In the genomic region with DNA sequence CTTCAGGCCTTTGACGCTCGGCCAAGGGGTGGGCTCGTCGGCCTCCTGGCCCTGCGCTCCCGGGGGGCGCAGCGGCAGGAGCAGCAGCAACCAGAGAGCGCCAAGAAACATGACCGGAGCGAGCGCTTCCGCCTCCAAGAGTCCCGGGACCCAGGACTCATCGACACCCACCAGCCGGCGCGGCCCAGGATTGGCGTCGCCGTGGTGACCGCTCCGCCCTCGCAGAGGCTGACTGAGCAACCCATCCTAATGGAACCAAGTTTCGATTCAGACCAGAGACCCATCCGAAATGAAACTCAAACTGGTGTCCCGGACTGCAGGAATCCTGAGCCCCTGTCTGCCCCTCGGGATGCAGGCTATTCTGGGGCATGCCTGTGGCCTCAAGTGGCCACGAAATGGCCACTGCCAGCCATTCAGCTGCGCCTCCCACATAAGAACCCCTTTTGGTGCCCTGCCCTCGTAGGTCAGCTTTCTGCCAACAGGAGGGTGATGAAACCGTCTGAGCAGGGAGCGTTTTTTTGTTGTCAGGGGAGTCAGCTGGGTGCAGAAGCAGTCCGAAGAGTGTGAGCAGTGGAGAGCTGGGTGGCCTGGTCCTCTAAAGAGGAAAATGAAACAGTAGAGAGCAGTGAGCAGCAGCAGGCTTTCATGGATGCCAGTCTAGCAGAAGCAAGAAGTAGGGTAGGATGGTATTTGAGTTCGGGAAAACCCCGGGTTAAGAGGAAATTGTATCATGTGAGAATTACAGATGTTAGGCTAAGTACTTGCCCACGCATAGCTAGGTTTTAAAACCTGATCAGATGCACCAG, we compare ENCODE assay signal across 8 mouse cellular contexts. TPM values are rescaled to one million over a fixed set of nuclear protein-coding genes. Genes with fewer than 3 reads are reported as not detected.
DNase-seq lines count a peak whose midpoint lies in the region; ATAC-seq lines count a peak whose summit lies in the region.

Gene Tor3a, minus strand, starts transcription at position 162 of the 806 bp plus-strand sequence.

- H3K9me3 ChIP-seq in hindbrain, embryonic 16.5 days (ENCODE audit: control insufficient read depth, low read length): no peaks in the 10 kb centered on the region
- H3K9me3 ChIP-seq in megakaryocyte, embryonic 14.5 days: no peaks in the 10 kb centered on the region

- peak within 1 kb of the TSS; percentile 96 for H3K4me2 ChIP-seq in hindbrain, embryonic 16.5 days (ENCODE audit: low read length)

- H3K4me3 ChIP-seq in hindbrain, embryonic 16.5 days (ENCODE audit: low read length): peak within 1 kb of the TSS; percentile 50
- H3K4me3 ChIP-seq in megakaryocyte, embryonic 14.5 days (replicated peaks): peak within 1 kb of the TSS; percentile 97

- H3K27ac ChIP-seq in hindbrain, embryonic 16.5 days (ENCODE audit: low read depth, low read length): no peak within 1 kb of the TSS

- H3K9ac ChIP-seq in hindbrain, embryonic 16.5 days (ENCODE audit: low read depth, low read length): peak within 1 kb of the TSS; percentile 65

- peaks cover 14% of the 10 kb centered on the region for H3K4me1 ChIP-seq in hindbrain, embryonic 16.5 days (ENCODE audit: control insufficient read depth, insufficient read depth, low read depth, low read length)
- H3K4me1 ChIP-seq in megakaryocyte, embryonic 14.5 days: peaks cover 36% of the 10 kb centered on the region

- 0 out of 2 replicates have a peak, but pooled peaks cover 2% of the 10 kb centered on the region for H3K27me3 ChIP-seq in hindbrain, embryonic 16.5 days (replicated peaks; ENCODE audit: control insufficient read depth, insufficient read depth, low read length)
- H3K27me3 ChIP-seq in megakaryocyte, embryonic 14.5 days (replicated peaks): no peaks in the 10 kb centered on the region

- 7% methylated on average over 36 of the region's 37 CpGs for WGBS in hindbrain, embryonic 16.5 days

- DNase-seq in cerebellum, postnatal 25 days: peak; percentile 64 to 68
- peak; percentile 76 to 77 for DNase-seq in gastrocnemius, adult 8-10 months (ENCODE audit: low spot score in 2 of 2)
- DNase-seq in left cerebral cortex, postnatal 10 days (ENCODE audit: extremely low spot score in 1 of 2, low spot score in 2 of 2): peak; percentile 49 to 85
- DNase-seq in right cerebral cortex, adult 2 months (ENCODE audit: low spot score in 2 of 2): peak; percentile 57 to 68
- DNase-seq in urinary bladder, postnatal 36 days (ENCODE audit: low spot score in 2 of 2): peak; percentile 67 to 85

- H3K36me3 ChIP-seq in hindbrain, embryonic 16.5 days (ENCODE audit: control insufficient read depth, insufficient read depth, low read length): no peaks in the 10 kb centered on the region
- peaks cover 26% of the 10 kb centered on the region for H3K36me3 ChIP-seq in megakaryocyte, embryonic 14.5 days (replicated peaks; ENCODE audit: low read length)

- intact Hi-C loops in left cerebral cortex, postnatal 10 days (cut with DNase I): no loop called here

- ATAC-seq in activated CD4-positive, CD25-positive, alpha-beta regulatory T cell, adult 4 months: peak; percentile 74
- ATAC-seq in hindbrain, embryonic 16.5 days: peak; percentile 79

RNA-seq across cellular contexts. Expression of gene Tor3a, which starts in this region (rescaled TPM):
- polyA plus RNA-seq in activated CD4-positive, CD25-positive, alpha-beta regulatory T cell, adult 4 months (2017; shearing (Covaris generic)): 10 to 100 TPM; 21.6 to 22.8 TPM
- 1 to 10 TPM; 2.5 to 5.3 (median 4.2) TPM for total RNA-seq in gastrocnemius, adult 8-10 months (2022)
- 4.8 and 5.2 TPM in 2 replicates for polyA plus RNA-seq in hindbrain, embryonic 16.5 days (2015; fragmentation: Nextera tagmentation; extraction: Ambion mirVana)
- 1 to 10 TPM; 4.1 to 5.0 TPM for total RNA-seq in left cerebral cortex, postnatal 10 days (2021)
- polyA plus RNA-seq in megakaryocyte, embryonic 14.5 days (2012; ENCODE audit: insufficient read depth, low replicate concordance): 18.1 and 29.8 TPM in 2 replicates
